Mouse (Mus musculus) forebrain, postnatal 0 days (tissue): ENCODE data around the gene Rap1gap. TPM values are rescaled to one million over a fixed set of nuclear protein-coding genes. Genes with fewer than 3 reads are reported as not detected.

Experiments
- ATAC-seq: fragments of 200-750 bp; cut with Nextera tagmentation; 2 replicates; pipeline ENCODE4 v1.8.0; 2017; ENCODE audit warnings: mild to moderate bottlenecking, moderate library complexity
- DNase-seq: peaks from one replicate; pipeline ENCODE4 v3.0.0-alpha.2; 2015
- H3K27ac ChIP-seq: fragments of 300-500 bp; sonication (generic); 2 replicates; pipeline ENCODE4 v1.5.1; 2014; ENCODE audit warnings: low read depth, mild to moderate bottlenecking, antibody characterized with exemption, low read length, moderate library complexity, mixed read lengths
- H3K27me3 ChIP-seq: fragments of 300-500 bp; sonication (generic); 2 replicates; pipeline ENCODE4 v1.6.1; 2014; ENCODE audit warnings: mild to moderate bottlenecking, low read length, mixed read lengths; ENCODE audit not compliant: insufficient read depth
- H3K36me3 ChIP-seq: fragments of 300-500 bp; sonication (generic); 2 replicates; pipeline ENCODE4 v1.6.1; 2014; ENCODE audit warnings: mild to moderate bottlenecking, moderate library complexity; ENCODE audit not compliant: insufficient read depth
- H3K4me1 ChIP-seq: fragments of 300-500 bp; sonication (generic); 2 replicates; pipeline ENCODE4 v1.6.1; 2014; ENCODE audit warnings: antibody characterized with exemption; ENCODE audit not compliant: insufficient read depth
- H3K4me2 ChIP-seq: fragments of 300-500 bp; sonication (generic); 2 replicates; pipeline ENCODE4 v1.6.1; 2014; ENCODE audit warnings: low read depth, mild to moderate bottlenecking, moderate library complexity
- H3K4me3 ChIP-seq: fragments of 300-500 bp; sonication (generic); 2 replicates; pipeline ENCODE4 v1.5.1; 2014; ENCODE audit warnings: low read depth, low read length, mixed read lengths
- H3K9ac ChIP-seq: fragments of 300-500 bp; sonication (generic); 2 replicates; pipeline ENCODE4 v1.6.1; 2014; ENCODE audit warnings: mild to moderate bottlenecking
- H3K9me3 ChIP-seq: fragments of 300-500 bp; sonication (generic); 2 replicates; pipeline ENCODE4 v1.6.1; 2016; ENCODE audit warnings: low read length
- CTCF ChIP-seq: sonication (generic); IDR thresholded peaks from 2 replicates; pipeline ENCODE4 v1.5.1; 2016; ENCODE audit warnings: antibody characterized with exemption, control low read depth, low read depth
- WGBS: fragments of 180-500 bp; shearing (Covaris S2); extraction: QIAGEN DNeasy Blood & Tissue Kit; methylation state at CpG from one replicate; pipeline ENCODE4 v1.1.7; 2014; 5-methylcytosine and 5-hydroxymethylcytosine counted together
- polyA plus RNA-seq: library from polyadenylated mRNA; unstranded; fragments of >200 nt; fragmentation: Nextera tagmentation; extraction: Ambion mirVana; gene quantifications from 2 replicates; pipeline ENCODE4 v1.2.1, GENCODE M21; 2015
- total RNA-seq: library from RNA; depleted of rRNA; stranded (reverse); fragments of >200 nt; gene quantifications from 2 replicates; pipeline ENCODE4 v1.2.3, GENCODE M21; 2014

Gene Rap1gap
- total and polyA plus RNA-seq, 2 experiments from 2014 or later = 74.3 to 113 TPM

DNA sequence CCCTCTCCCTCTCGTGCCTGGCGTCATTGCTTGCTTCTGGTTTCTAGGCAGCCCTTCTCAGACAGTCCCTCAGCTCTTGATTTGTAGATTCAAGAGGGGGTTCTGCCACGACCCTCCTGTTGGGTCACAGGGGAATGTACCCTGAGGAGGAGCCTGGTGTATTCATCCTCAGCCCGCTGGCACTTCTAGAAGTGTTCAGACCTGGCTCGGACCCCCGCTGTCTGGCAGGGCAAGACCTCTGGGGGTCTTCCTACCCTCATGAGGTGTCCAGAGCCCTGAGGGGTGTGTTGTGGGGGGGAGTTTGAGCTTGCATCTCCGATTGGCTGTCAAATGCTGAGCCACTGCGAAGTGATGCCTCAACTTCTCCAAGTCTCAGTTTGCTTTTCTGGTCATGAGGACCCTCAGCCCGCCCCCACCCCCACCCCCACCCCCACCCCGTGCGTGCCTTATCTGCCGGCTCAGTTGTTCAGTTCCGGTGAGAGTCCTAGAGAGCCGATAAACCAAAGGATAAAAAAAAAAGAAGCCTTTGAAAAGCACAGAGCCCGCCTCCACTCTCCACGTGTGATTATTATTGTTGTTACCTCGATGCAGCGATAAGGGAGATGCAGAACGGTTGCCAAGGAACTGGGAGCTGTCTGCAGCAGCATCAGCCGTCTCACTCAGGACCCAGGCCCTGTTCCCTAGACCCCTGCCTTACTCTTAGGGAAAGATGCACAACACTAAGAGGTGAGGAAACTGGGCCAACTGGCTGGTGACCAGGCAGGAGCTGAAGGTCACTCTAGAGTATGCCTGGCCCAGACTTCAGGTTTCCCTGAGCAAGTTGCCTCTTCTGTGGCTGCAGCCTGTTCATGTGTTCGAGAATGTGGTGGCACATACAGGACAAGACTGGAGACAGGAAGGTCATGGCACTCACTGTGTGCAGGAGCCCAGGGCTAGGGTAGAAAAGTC lies 35.0 kb downstream of the Rap1gap start:
- Histone ChIP-seq H3K9me3 (no peaks in the 10 kb centered on the region), H3K4me3 (no peak overlapping the region), H3K27me3 (no peaks in the 10 kb centered on the region), H3K4me1 (no peaks in the 10 kb centered on the region), H3K9ac (no peak overlapping the region), H3K27ac (no peak overlapping the region), H3K4me2 (no peak overlapping the region), H3K36me3 (no peaks in the 10 kb centered on the region)
- DNase-seq (no peak), ATAC-seq (no peak; the same call in 1 of the 2 replicates)
- no peak for TF ChIP-seq CTCF
- WGBS = 42% methylated on average over 21 of the region's 21 CpGs

DNA sequence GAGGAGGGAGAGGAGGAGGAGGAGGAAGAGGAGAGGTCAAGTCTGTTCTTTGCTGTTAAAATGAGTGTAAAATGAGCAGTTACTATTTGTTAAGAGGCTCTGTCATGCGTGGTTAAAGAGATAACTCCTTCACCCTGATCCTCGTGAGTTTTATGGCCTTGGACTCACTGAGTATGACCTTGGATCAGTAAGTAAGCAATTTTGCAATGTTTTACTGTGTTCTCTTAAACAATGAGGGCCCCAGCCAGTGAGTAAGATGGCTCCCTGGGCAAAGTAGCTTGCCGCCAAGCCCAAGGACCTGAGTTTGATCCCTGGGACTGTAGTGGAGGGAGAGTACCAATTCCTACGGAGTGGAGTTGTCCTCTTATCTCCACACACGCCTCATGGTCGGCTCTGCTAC lies 36.4 kb downstream of the Rap1gap start:
- Histone ChIP-seq H3K27ac (no peak overlapping the region), H3K36me3 (no peaks in the 10 kb centered on the region), H3K9ac (no peak overlapping the region), H3K4me3 (no peak overlapping the region), H3K4me2 (no peak overlapping the region), H3K4me1 (no peaks in the 10 kb centered on the region), H3K27me3 (no peaks in the 10 kb centered on the region), H3K9me3 (no peaks in the 10 kb centered on the region)
- 74% methylated on average over 6 of the region's 6 CpGs for WGBS
- no peak for TF ChIP-seq CTCF
- ATAC-seq (no peak), DNase-seq (no peak)

- Histone ChIP-seq H3K27ac (no peak overlapping the region), H3K4me1 (peaks cover 6% of the 10 kb centered on the region; the same call in 1 of the 2 replicates), H3K9me3 (no peaks in the 10 kb centered on the region), H3K4me3 (no peak overlapping the region), H3K36me3 (no peaks in the 10 kb centered on the region), H3K9ac (no peak overlapping the region), H3K4me2 (no peak overlapping the region), H3K27me3 (no peaks in the 10 kb centered on the region)
- DNase-seq = no peak
- ATAC-seq = no peak
- no peak for TF ChIP-seq CTCF
- 99% methylated on average over 5 of the region's 5 CpGs for WGBS
Observed at GRCm38 (mm10) chr4:137703077-137703476, 38.6 kb downstream of the Rap1gap start.

- WGBS = 34% methylated on average over 2 of the region's 2 CpGs
- Histone ChIP-seq H3K27me3 (no peaks in the 10 kb centered on the region), H3K27ac (no peak overlapping the region), H3K9me3 (no peaks in the 10 kb centered on the region), H3K9ac (no peak overlapping the region), H3K4me1 (peaks cover 6% of the 10 kb centered on the region; the same call in 1 of the 2 replicates), H3K4me3 (no peak overlapping the region), H3K36me3 (no peaks in the 10 kb centered on the region), H3K4me2 (no peak overlapping the region)
- no peak for TF ChIP-seq CTCF
- ATAC-seq (0 out of 2 replicates have a peak, but pooled peaks have one; percentile 20), DNase-seq (no peak)
Observed at GRCm38 (mm10) chr4:137704561-137704960, 40.0 kb downstream of the Rap1gap start.

- 68% methylated on average over 5 of the region's 5 CpGs for WGBS
- Histone ChIP-seq H3K36me3 (no peaks in the 10 kb centered on the region), H3K4me2 (no peak overlapping the region)
Observed at GRCm38 (mm10) chr4:137705379-137705778, 40.9 kb downstream of the Rap1gap start.

GRCm38 (mm10) chr4:137706510-137706909 lies 42.0 kb downstream of the Rap1gap start:
- Histone ChIP-seq H3K9ac (no peak overlapping the region), H3K36me3 (no peaks in the 10 kb centered on the region), H3K9me3 (no peaks in the 10 kb centered on the region), H3K4me3 (no peak overlapping the region), H3K27me3 (no peaks in the 10 kb centered on the region), H3K4me1 (peaks cover 6% of the 10 kb centered on the region; the same call in 1 of the 2 replicates), H3K4me2 (peak overlapping the region; percentile 87; the same call in 1 of the 2 replicates), H3K27ac (no peak overlapping the region)
- ATAC-seq = no peak
- 85% methylated on average over 7 of the region's 7 CpGs for whole genome bisulfite sequencing
- no peak for DNase-seq
- TF ChIP-seq CTCF = no peak

More at GRCm38 (mm10) chr4:137705379-137705778, 40.9 kb downstream of the Rap1gap start:
- H3K9me3 ChIP-seq = no peaks in the 10 kb centered on the region
- no peak overlapping the region for H3K27ac ChIP-seq
- no peak for TF ChIP-seq CTCF
- DNase-seq (no peak), ATAC-seq (no peak)
- H3K4me3 ChIP-seq = no peak overlapping the region
- no peaks in the 10 kb centered on the region for H3K27me3 ChIP-seq
- peaks cover 6% of the 10 kb centered on the region; the same call in 1 of the 2 replicates for H3K4me1 ChIP-seq
- H3K9ac ChIP-seq = no peak overlapping the region

DNA sequence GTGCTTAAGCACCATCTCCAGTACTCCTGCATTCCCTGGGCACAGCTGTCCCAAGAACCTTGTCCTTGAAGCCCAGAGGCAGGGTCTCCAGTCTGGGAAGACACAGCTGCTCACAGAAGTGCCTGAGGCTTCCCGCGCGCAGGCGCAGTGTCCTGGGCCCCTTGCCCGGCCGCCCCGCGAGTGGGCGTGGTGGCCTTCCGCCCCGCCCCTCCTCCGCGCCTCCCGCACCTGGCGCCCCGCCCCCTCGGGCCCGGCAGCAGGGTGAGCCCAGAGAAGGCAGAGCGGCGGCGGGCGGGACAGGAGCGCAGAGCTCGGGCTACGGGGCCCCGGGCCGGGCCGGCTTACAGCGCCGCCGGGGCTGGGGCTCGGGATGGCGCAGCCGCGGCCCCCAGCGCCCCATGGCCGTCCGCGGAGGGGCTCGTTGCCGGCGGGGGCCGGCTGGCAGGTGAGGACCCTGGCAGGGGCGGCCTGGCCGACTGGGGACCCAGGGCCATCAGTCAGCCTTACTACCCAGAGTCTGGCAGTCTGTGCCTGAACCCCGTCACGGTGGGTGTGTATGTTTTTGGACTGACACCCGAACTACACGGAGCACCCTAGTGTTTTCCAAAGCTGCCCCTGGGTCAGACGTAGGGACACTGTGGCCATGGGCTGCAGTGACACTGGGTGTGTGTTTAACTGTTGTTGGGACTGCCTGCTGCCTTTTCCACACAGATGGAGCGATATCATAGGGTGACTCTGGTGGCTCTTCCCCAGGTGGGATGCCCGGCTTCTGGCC lies 42.9 kb downstream of the Rap1gap start:
- Histone ChIP-seq H3K4me2 (peak overlapping the region; percentile 87), H3K27ac (no peak overlapping the region), H3K9me3 (no peaks in the 10 kb centered on the region), H3K27me3 (no peaks in the 10 kb centered on the region), H3K4me1 (peaks cover 6% of the 10 kb centered on the region; the same call in 1 of the 2 replicates), H3K9ac (peak overlapping the region; percentile 56), H3K36me3 (no peaks in the 10 kb centered on the region), H3K4me3 (peak overlapping the region; percentile 43)
- peak; percentile 71 for ATAC-seq
- DNase-seq = peak; percentile 86
- TF ChIP-seq CTCF = no peak
- 8% methylated on average over 38 of the region's 52 CpGs for WGBS
